ENCODE assay signal across 39 mouse cellular contexts in genomic region chr11:77672746-77673145, GRCm38 (mm10). TPM values are rescaled to one million over a fixed set of nuclear protein-coding genes. Genes with fewer than 3 reads are reported as not detected.
"Had no signal": no experiment of that assay in that cellular context is flagged by ENCODE, and none has a peak within 500 bp of the region (broad histone marks: within the 10 kb centered on the region; RNA-seq: fewer than 3 reads in every experiment).

No protein-coding gene starts in this region.

- H3K9me3 ChIP-seq: hindbrain, embryonic 12.5 days; intestine, embryonic 15.5 days; limb, embryonic 10.5 days; liver, embryonic 13.5 days; liver, embryonic 15.5 days had no signal

- H3K36me3 ChIP-seq: heart, embryonic 13.5 days; heart, embryonic 15.5 days; hindbrain, embryonic 10.5 days; hindbrain, embryonic 12.5 days; intestine, embryonic 15.5 days; limb, embryonic 10.5 days; limb, embryonic 12.5 days; liver, embryonic 13.5 days; liver, embryonic 15.5 days had no signal

- ATAC-seq: hindbrain, embryonic 16.5 days; inflammation-experienced regulatory T-cells, adult 6 months; intestine, embryonic 15.5 days; intestine, postnatal 0 days had no signal

- H3K4me1 ChIP-seq: heart, embryonic 13.5 days; heart, embryonic 15.5 days; hindbrain, embryonic 10.5 days; hindbrain, embryonic 12.5 days; intestine, embryonic 15.5 days; limb, embryonic 10.5 days; limb, embryonic 12.5 days; liver, embryonic 13.5 days; liver, embryonic 15.5 days had no signal

- H3K9ac ChIP-seq: heart, embryonic 13.5 days; heart, embryonic 15.5 days; hindbrain, embryonic 12.5 days; hindbrain, embryonic 14.5 days; intestine, embryonic 15.5 days; limb, embryonic 12.5 days; liver, embryonic 13.5 days; liver, embryonic 15.5 days had no signal

- H3K4me3 ChIP-seq: heart, adult 2 months; heart, embryonic 13.5 days; heart, embryonic 15.5 days; hindbrain, embryonic 10.5 days; hindbrain, embryonic 12.5 days; intestine, embryonic 15.5 days; left cerebral cortex, adult 2 months; limb, embryonic 10.5 days; limb, embryonic 12.5 days; liver, embryonic 13.5 days; liver, embryonic 15.5 days had no signal

- H3K27ac ChIP-seq: heart, adult 2 months; heart, embryonic 13.5 days; heart, embryonic 15.5 days; hindbrain, embryonic 10.5 days; hindbrain, embryonic 12.5 days; hindbrain, embryonic 14.5 days; intestine, embryonic 15.5 days; left cerebral cortex, adult 2 months; limb, embryonic 10.5 days; limb, embryonic 12.5 days; liver, embryonic 13.5 days; liver, embryonic 15.5 days had no signal

- DNase-seq: gastrocnemius, postnatal 14 days; gastrocnemius, postnatal 36 days; heart, adult 11 months; heart, adult 2 months; heart, postnatal 14 days; heart, postnatal 36 days; kidney, adult 18-20 months; kidney, adult 8-10 months; kidney, postnatal 10 days; kidney, postnatal 25 days had no signal

- H3K4me2 ChIP-seq: heart, embryonic 11.5 days; heart, embryonic 13.5 days; heart, embryonic 15.5 days; hindbrain, embryonic 12.5 days; hindbrain, embryonic 14.5 days; intestine, embryonic 15.5 days; limb, embryonic 12.5 days; liver, embryonic 11.5 days; liver, embryonic 13.5 days; liver, embryonic 15.5 days had no signal

- H3K27me3 ChIP-seq: heart, embryonic 13.5 days; heart, embryonic 15.5 days; hindbrain, embryonic 12.5 days; intestine, embryonic 15.5 days; limb, embryonic 12.5 days; liver, embryonic 13.5 days; liver, embryonic 15.5 days had no signal

RNA-seq across cellular contexts. Expression of gene Cryba1, which starts 52.3 kb away (rescaled TPM):
- total RNA-seq: gastrocnemius, adult 18-20 months; gastrocnemius, adult 8-10 months; gastrocnemius, postnatal 14 days; gastrocnemius, postnatal 36 days; heart, adult 2 months; heart, postnatal 14 days; heart, postnatal 36 days; layer of hippocampus, adult 18-20 months; layer of hippocampus, adult 8-10 months; layer of hippocampus, postnatal 25 days; left cerebral cortex, adult 2 months; left cerebral cortex, postnatal 14 days; left cerebral cortex, postnatal 36 days had no signal
- polyA plus RNA-seq: gonadal fat pad, adult 2 months; heart, adult 2 months; heart, embryonic 11.5 days; heart, embryonic 15.5 days; heart, postnatal 0 days; intestine, embryonic 15.5 days; intestine, postnatal 0 days; kidney, embryonic 14.5 days; kidney, embryonic 16.5 days; large intestine, adult 2 months; limb, embryonic 10.5 days; limb, embryonic 12.5 days; limb, embryonic 14.5 days; liver, embryonic 11.5 days; liver, embryonic 13.5 days; liver, embryonic 15.5 days had no signal
